Mouse (Mus musculus): ENCODE results near the gene Tcn2. TPM values are rescaled to one million over a fixed set of nuclear protein-coding genes. Genes with fewer than 3 reads are reported as not detected.

Gene Tcn2
- polyA plus RNA-seq, 1 experiment from 2014 or later: 19.7 TPM

Other genes starting within 250 kb of the Tcn2 start
- gene Osbp2, start 68.3 kb downstream of the Tcn2 start, polyA plus RNA-seq (2014; fragmentation: Nextera tagmentation; extraction: Ambion mirVana): 7.4 and 11.1 TPM in 2 replicates
- gene 4921536K21Rik, start 37.1 kb downstream of the Tcn2 start, polyA plus RNA-seq (2014; fragmentation: Nextera tagmentation; extraction: Ambion mirVana): 0.16 and 0.36 TPM in 2 replicates
- gene Dusp18, start 36.9 kb downstream of the Tcn2 start, polyA plus RNA-seq (2014; fragmentation: Nextera tagmentation; extraction: Ambion mirVana): 29.3 and 35.8 TPM in 2 replicates
- 8.0 and 10.6 TPM in 2 replicates for gene Slc35e4, start 17.5 kb downstream of the Tcn2 start, polyA plus RNA-seq (2014; fragmentation: Nextera tagmentation; extraction: Ambion mirVana)
- 55.2 and 61.5 TPM in 2 replicates for gene Pes1, start 31.8 kb upstream of the Tcn2 start, polyA plus RNA-seq (2014; fragmentation: Nextera tagmentation; extraction: Ambion mirVana)
- not detected in 2 replicates for gene 4930556J24Rik, start 44.6 kb upstream of the Tcn2 start, polyA plus RNA-seq (2014; fragmentation: Nextera tagmentation; extraction: Ambion mirVana)
- 1.6 and 2.0 TPM in 2 replicates for gene Gal3st1, start 51.5 kb upstream of the Tcn2 start, polyA plus RNA-seq (2014; fragmentation: Nextera tagmentation; extraction: Ambion mirVana)
- gene Sec14l4, start 99.3 kb upstream of the Tcn2 start, polyA plus RNA-seq (2014; fragmentation: Nextera tagmentation; extraction: Ambion mirVana): not detected in 2 replicates
- gene Sec14l3, start 132.7 kb upstream of the Tcn2 start, polyA plus RNA-seq (2014; fragmentation: Nextera tagmentation; extraction: Ambion mirVana): 0.52 and 1.1 TPM in 2 replicates
- gene Mtfp1, start 163.3 kb upstream of the Tcn2 start, polyA plus RNA-seq (2014; fragmentation: Nextera tagmentation; extraction: Ambion mirVana): 6.7 and 7.8 TPM in 2 replicates
- gene Sec14l2, start 191.3 kb upstream of the Tcn2 start, polyA plus RNA-seq (2014; fragmentation: Nextera tagmentation; extraction: Ambion mirVana): 1.1 and 1.4 TPM in 2 replicates
- 44.3 and 45.5 TPM in 2 replicates for gene Rnf215, start 203.0 kb upstream of the Tcn2 start, polyA plus RNA-seq (2014; fragmentation: Nextera tagmentation; extraction: Ambion mirVana)
- 2.4 and 2.9 TPM in 2 replicates for gene Ccdc157, start 228.1 kb upstream of the Tcn2 start, polyA plus RNA-seq (2014; fragmentation: Nextera tagmentation; extraction: Ambion mirVana)
- 51.5 and 59.3 TPM in 2 replicates for gene Sf3a1, start 228.2 kb upstream of the Tcn2 start, polyA plus RNA-seq (2014; fragmentation: Nextera tagmentation; extraction: Ambion mirVana)